10 mouse cellular contexts compared by ENCODE assay signal in the genomic region with DNA sequence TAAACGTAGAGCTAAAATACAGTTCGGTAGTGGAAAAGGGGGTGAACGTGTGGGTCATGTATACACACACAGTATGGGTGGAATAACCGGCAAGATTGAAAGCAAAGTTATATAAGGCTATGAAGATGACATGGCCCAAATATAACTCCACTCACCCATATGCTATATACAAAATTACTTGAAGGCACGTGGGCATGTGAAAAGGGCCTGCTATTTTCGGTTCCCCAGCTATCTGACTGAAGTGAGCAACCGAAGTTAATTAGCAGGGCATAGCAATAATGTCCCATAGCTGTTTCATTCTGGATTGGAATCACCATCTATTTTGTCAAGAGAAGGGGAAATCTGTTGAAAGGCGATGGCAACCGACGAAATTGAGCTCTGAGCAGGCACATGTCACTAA. TPM values are rescaled to one million over a fixed set of nuclear protein-coding genes. Genes with fewer than 3 reads are reported as not detected.
DNase-seq lines count a peak whose midpoint lies in the region; ATAC-seq and TF ChIP-seq lines count a peak whose summit lies in the region.
"Had no signal": no experiment of that assay in that cellular context is flagged by ENCODE, and none has a peak within 500 bp of the region (broad histone marks: within the 10 kb centered on the region; RNA-seq: fewer than 3 reads in every experiment).

No protein-coding gene starts in this region.

- peaks cover 5% of the 10 kb centered on the region for H3K9me3 ChIP-seq in heart, embryonic 12.5 days (replicated peaks)
- no peaks in the 10 kb centered on the region for H3K9me3 ChIP-seq in lung, embryonic 15.5 days
- peaks cover 2% of the 10 kb centered on the region; the same call in 1 of the 2 replicates for H3K9me3 ChIP-seq in lung, postnatal 0 days (ENCODE audit: low read length)
- no peaks in the 10 kb centered on the region for H3K9me3 ChIP-seq in hindbrain, embryonic 13.5 days
- H3K9me3 ChIP-seq in neural tube, embryonic 12.5 days: 0 out of 2 replicates have a peak, but pooled peaks cover 4% of the 10 kb centered on the region
- H3K9me3 ChIP-seq in intestine, embryonic 16.5 days (ENCODE audit: control insufficient read depth, low read length): no peaks in the 10 kb centered on the region

- H3K27ac ChIP-seq in heart, embryonic 12.5 days (ENCODE audit: poor library complexity, severe bottlenecking): no peak overlapping the region
- no peak overlapping the region for H3K27ac ChIP-seq in lung, embryonic 15.5 days
- H3K27ac ChIP-seq in lung, postnatal 0 days (ENCODE audit: low read length): no peak overlapping the region
- no peak overlapping the region for H3K27ac ChIP-seq in hindbrain, embryonic 13.5 days
- no peak overlapping the region for H3K27ac ChIP-seq in neural tube, embryonic 12.5 days
- no peak overlapping the region for H3K27ac ChIP-seq in intestine, embryonic 16.5 days (ENCODE audit: low read length)

- peaks cover 11% of the 10 kb centered on the region for H3K27me3 ChIP-seq in heart, embryonic 12.5 days (replicated peaks)
- peaks cover 27% of the 10 kb centered on the region for H3K27me3 ChIP-seq in lung, embryonic 15.5 days
- peaks cover 5% of the 10 kb centered on the region; the same call in 1 of the 2 replicates for H3K27me3 ChIP-seq in lung, postnatal 0 days (replicated peaks; ENCODE audit: insufficient read depth, low read length)
- peaks cover 14% of the 10 kb centered on the region for H3K27me3 ChIP-seq in hindbrain, embryonic 13.5 days
- no peaks in the 10 kb centered on the region for H3K27me3 ChIP-seq in neural tube, embryonic 12.5 days (replicated peaks)
- H3K27me3 ChIP-seq in intestine, embryonic 16.5 days (replicated peaks; ENCODE audit: control insufficient read depth, insufficient read depth, low read length): peaks cover 8% of the 10 kb centered on the region

- ATAC-seq in heart, embryonic 12.5 days (ENCODE audit: insufficient number of reproducible peaks, low FRiP score): no peak
- no peak for ATAC-seq in lung, embryonic 15.5 days (ENCODE audit: borderline replicate concordance, extremely low read depth, low FRiP score, low TSS enrichment)
- ATAC-seq in lung, postnatal 0 days: no peak
- no peak for ATAC-seq in hindbrain, embryonic 13.5 days (ENCODE audit: low FRiP score)
- ATAC-seq in neural tube, embryonic 12.5 days (ENCODE audit: low FRiP score, low read depth): no peak
- no peak for ATAC-seq in intestine, embryonic 16.5 days

- H3K4me1 ChIP-seq in heart, embryonic 12.5 days (replicated peaks): peaks cover 5% of the 10 kb centered on the region
- H3K4me1 ChIP-seq in lung, embryonic 15.5 days: peaks cover 12% of the 10 kb centered on the region
- peaks cover 8% of the 10 kb centered on the region; the same call in 1 of the 2 replicates for H3K4me1 ChIP-seq in lung, postnatal 0 days (ENCODE audit: insufficient read depth, low read depth, low read length)
- H3K4me1 ChIP-seq in hindbrain, embryonic 13.5 days (replicated peaks): peaks cover 13% of the 10 kb centered on the region
- 0 out of 2 replicates have a peak, but pooled peaks cover 7% of the 10 kb centered on the region for H3K4me1 ChIP-seq in neural tube, embryonic 12.5 days
- no peaks in the 10 kb centered on the region; the same call in 1 of the 2 replicates for H3K4me1 ChIP-seq in intestine, embryonic 16.5 days (ENCODE audit: control insufficient read depth, insufficient read depth, low read length)

- DNase-seq in heart, postnatal 36 days: no peak
- DNase-seq in lung, postnatal 0 days (ENCODE audit: low spot score): no peak
- DNase-seq in T-cell, adult 2 months (ENCODE audit: low spot score): no peak
- DNase-seq: thymus, postnatal 14 days had no signal

- peak overlapping the region; percentile 41 for H3K4me2 ChIP-seq in heart, embryonic 12.5 days
- H3K4me2 ChIP-seq in lung, embryonic 15.5 days: 0 out of 2 replicates have a peak overlapping the region, but pooled peaks have one; percentile 99
- H3K4me2 ChIP-seq in lung, postnatal 0 days (replicated peaks; ENCODE audit: low read depth, low read length): no peak overlapping the region
- peak overlapping the region; percentile 100 for H3K4me2 ChIP-seq in hindbrain, embryonic 13.5 days
- peak overlapping the region; percentile 98 for H3K4me2 ChIP-seq in neural tube, embryonic 12.5 days (replicated peaks)
- H3K4me2 ChIP-seq in intestine, embryonic 16.5 days (ENCODE audit: low read depth, low read length): no peak overlapping the region

- WGBS in heart, embryonic 12.5 days: 52% methylated on average over 10 of the region's 10 CpGs
- WGBS in lung, embryonic 15.5 days: 55% methylated on average over 10 of the region's 10 CpGs
- WGBS in lung, postnatal 0 days: 60% methylated on average over 10 of the region's 10 CpGs
- WGBS in hindbrain, embryonic 13.5 days: 48% methylated on average over 10 of the region's 10 CpGs
- WGBS in neural tube, embryonic 12.5 days: 31% methylated on average over 10 of the region's 10 CpGs
- 68% methylated on average over 10 of the region's 10 CpGs for whole genome bisulfite sequencing in intestine, embryonic 16.5 days

- H3K9ac ChIP-seq in heart, embryonic 12.5 days: no peak overlapping the region
- no peak overlapping the region for H3K9ac ChIP-seq in lung, embryonic 15.5 days
- H3K9ac ChIP-seq in lung, postnatal 0 days (replicated peaks; ENCODE audit: low read depth): no peak overlapping the region
- H3K9ac ChIP-seq in hindbrain, embryonic 13.5 days: no peak overlapping the region
- H3K9ac ChIP-seq in neural tube, embryonic 12.5 days: no peak overlapping the region
- no peak overlapping the region for H3K9ac ChIP-seq in intestine, embryonic 16.5 days (ENCODE audit: low read depth, low read length)

- intact Hi-C loops in heart, postnatal 36 days (cut with DNase I): loop anchor here (5.0 to 10.0 kb wide), 2 partner anchors 61 to 88 kb away; no protein-coding TSS in a partner anchor

- TF ChIP-seq CTCF in lung, postnatal 0 days (IDR thresholded peaks at IDR 0.05): no peak

- H3K4me3 ChIP-seq in heart, embryonic 12.5 days: peak overlapping the region; percentile 3; the same call in 1 of the 2 replicates
- H3K4me3 ChIP-seq in lung, embryonic 15.5 days: no peak overlapping the region
- no peak overlapping the region for H3K4me3 ChIP-seq in lung, postnatal 0 days (ENCODE audit: low read depth, low read length)
- H3K4me3 ChIP-seq in hindbrain, embryonic 13.5 days: peak overlapping the region; percentile 67
- H3K4me3 ChIP-seq in neural tube, embryonic 12.5 days: peak overlapping the region; percentile 65
- H3K4me3 ChIP-seq in intestine, embryonic 16.5 days (ENCODE audit: low read length): no peak overlapping the region

- TF ChIP-seq EP300 in lung, postnatal 0 days (IDR thresholded peaks at IDR 0.05): no peak

- H3K36me3 ChIP-seq in heart, embryonic 12.5 days: no peaks in the 10 kb centered on the region
- no peaks in the 10 kb centered on the region for H3K36me3 ChIP-seq in lung, embryonic 15.5 days
- no peaks in the 10 kb centered on the region for H3K36me3 ChIP-seq in lung, postnatal 0 days (ENCODE audit: insufficient read depth, low read length)
- no peaks in the 10 kb centered on the region for H3K36me3 ChIP-seq in hindbrain, embryonic 13.5 days
- no peaks in the 10 kb centered on the region for H3K36me3 ChIP-seq in neural tube, embryonic 12.5 days
- no peaks in the 10 kb centered on the region for H3K36me3 ChIP-seq in intestine, embryonic 16.5 days (ENCODE audit: control insufficient read depth, insufficient read depth, low read length)

RNA-seq across cellular contexts. Expression of gene Frzb, which starts 1.9 kb away (rescaled TPM):
- polyA plus RNA-seq in heart, embryonic 12.5 days (2016; fragmentation: Nextera tagmentation; extraction: Ambion mirVana): 8.7 and 9.4 TPM in 2 replicates
- 1 to 10 TPM; 5.3 to 5.9 TPM for total RNA-seq in heart, postnatal 36 days (2021)
- 1.3 and 1.9 TPM in 2 replicates for polyA plus RNA-seq in lung, embryonic 15.5 days (2015; fragmentation: Nextera tagmentation; extraction: Ambion mirVana)
- 0.24 and 0.42 TPM in 2 replicates for polyA plus RNA-seq in lung, postnatal 0 days (2015; fragmentation: Nextera tagmentation; extraction: Ambion mirVana)
- 19.2 and 22.8 TPM in 2 replicates for polyA plus RNA-seq in hindbrain, embryonic 13.5 days (2015; fragmentation: Nextera tagmentation; extraction: Ambion mirVana)
- polyA plus RNA-seq in neural tube, embryonic 12.5 days (2016; fragmentation: Nextera tagmentation; extraction: Ambion mirVana): 39.4 and 43.9 TPM in 2 replicates
- 1.9 and 2.4 TPM in 2 replicates for polyA plus RNA-seq in intestine, embryonic 16.5 days (2015; fragmentation: Nextera tagmentation; extraction: Ambion mirVana)
- total RNA-seq: megakaryocyte-erythroid progenitor cell, adult 5-6 weeks had no signal

Comparison
In these comparisons a context has a peak if more than half of its experiments do, and no peak if none do; other contexts are left out.
1. H3K4me2 ChIP-seq: peak in heart, embryonic 12.5 days (single experiment), lung, embryonic 15.5 days (single experiment), hindbrain, embryonic 13.5 days (single experiment) and neural tube, embryonic 12.5 days (single experiment); none in lung, postnatal 0 days (single experiment) and intestine, embryonic 16.5 days (single experiment).
2. H3K4me3 ChIP-seq: peak in heart, embryonic 12.5 days (single experiment), hindbrain, embryonic 13.5 days (single experiment) and neural tube, embryonic 12.5 days (single experiment); none in lung, embryonic 15.5 days (single experiment), lung, postnatal 0 days (single experiment) and intestine, embryonic 16.5 days (single experiment).